Mouse (Mus musculus) thymus, adult 2 months (tissue): ENCODE measurements at regions not wholly inside any gene's neighbourhood (a gene's known extent, or its start where the extent isn't known, plus 50 kb on each side); places are given as distances from the start of the nearest gene placed in this dataset.
A peak's percentile ranks its signal among the peaks of the same experiment; 100 is the strongest.

Experiments
- DNase-seq: peaks from one replicate; pipeline ENCODE4 v3.0.0; 2021
- H3K27ac ChIP-seq: fragments of 200-500 bp; 2 replicates; pipeline ENCODE4 v1.5.1; 2012; ENCODE audit warnings: low read length, control low read depth; ENCODE audit not compliant: control insufficient read depth, insufficient read depth
- H3K27me3 ChIP-seq: fragments of 200-500 bp; 2 replicates; pipeline ENCODE4 v1.6.1; 2012; ENCODE audit warnings: mild to moderate bottlenecking, low read length, moderate library complexity, mixed read lengths; ENCODE audit not compliant: control insufficient read depth, insufficient read depth
- H3K36me3 ChIP-seq: fragments of 200-500 bp; 2 replicates; pipeline ENCODE4 v1.6.1; 2012; ENCODE audit warnings: mild to moderate bottlenecking, low read length, moderate library complexity; ENCODE audit not compliant: control insufficient read depth, insufficient read depth
- H3K4me1 ChIP-seq: fragments of 200-500 bp; replicated peaks from 2 replicates; pipeline ENCODE4 v1.6.1; 2012; ENCODE audit warnings: low read length; ENCODE audit not compliant: control insufficient read depth, insufficient read depth
- H3K4me3 ChIP-seq: fragments of 200-500 bp; 2 replicates; pipeline ENCODE4 v1.5.1; 2012; ENCODE audit warnings: mild to moderate bottlenecking, low read length, control low read depth, moderate library complexity; ENCODE audit not compliant: control insufficient read depth, insufficient read depth
- CTCF ChIP-seq: fragments of 200-500 bp; IDR thresholded peaks from 2 replicates; pipeline ENCODE4 v1.5.1; 2012; ENCODE audit warnings: mild to moderate bottlenecking, control low read depth, low read length, moderate library complexity, borderline replicate concordance; ENCODE audit not compliant: control insufficient read depth, poor library complexity, insufficient read depth; ENCODE audit errors: extremely low read depth
- POLR2A ChIP-seq: fragments of 200-500 bp; IDR thresholded peaks from 2 replicates; pipeline ENCODE4 v1.6.1; 2012; ENCODE audit warnings: mild to moderate bottlenecking, low read length, control low read depth, moderate library complexity; ENCODE audit not compliant: control insufficient read depth, poor library complexity, insufficient read depth; ENCODE audit errors: extremely low read depth
- WGBS: fragments of 180-500 bp; shearing (Covaris S2); methylation state at CpG from one replicate; pipeline ENCODE4 v1.1.7; 2018; 5-methylcytosine and 5-hydroxymethylcytosine counted together

GRCm38 (mm10) chr2:71625298-71625902 is 78.8 kb upstream of the Dlx2 start:
- no peak for TF ChIP-seq POLR2A
- TF ChIP-seq CTCF: no peak
- 89% methylated on average over 7 of the region's 7 CpGs for WGBS
- DNase-seq: no peak
- H3K27ac ChIP-seq: no peak overlapping the region
- no peaks in the 10 kb centered on the region for H3K27me3 ChIP-seq
- H3K4me1 ChIP-seq: peaks cover 14% of the 10 kb centered on the region
- H3K4me3 ChIP-seq: no peak overlapping the region
- H3K36me3 ChIP-seq: no peaks in the 10 kb centered on the region

- DNase-seq: no peak
- Histone ChIP-seq H3K27ac (no peak overlapping the region), H3K27me3 (no peaks in the 10 kb centered on the region), H3K36me3 (no peaks in the 10 kb centered on the region), H3K4me1 (peaks cover 14% of the 10 kb centered on the region), H3K4me3 (no peak overlapping the region)
- WGBS: 82% methylated on average over 12 of the region's 12 CpGs
- no peak for TF ChIP-seq CTCF
- TF ChIP-seq POLR2A: no peak
Observed at GRCm38 (mm10) chr2:71626404-71626803, 79.8 kb upstream of the Dlx2 start.

GRCm38 (mm10) chr2:71627097-71627755 is 80.7 kb upstream of the Dlx2 start:
- no peaks in the 10 kb centered on the region for H3K36me3 ChIP-seq
- 56% methylated on average over 14 of the region's 14 CpGs for WGBS
- no peak overlapping the region for H3K27ac ChIP-seq
- H3K27me3 ChIP-seq: no peaks in the 10 kb centered on the region
- DNase-seq: no peak
- H3K4me1 ChIP-seq: peaks cover 14% of the 10 kb centered on the region
- no peak overlapping the region for H3K4me3 ChIP-seq
- TF ChIP-seq POLR2A: no peak
- TF ChIP-seq CTCF: no peak

- 92% methylated on average over 7 of the region's 7 CpGs for WGBS
- TF ChIP-seq POLR2A (no peak), CTCF (no peak)
- no peak for DNase-seq
- H3K4me3 ChIP-seq: no peak overlapping the region
- no peaks in the 10 kb centered on the region for H3K36me3 ChIP-seq
- H3K4me1 ChIP-seq: peaks cover 9% of the 10 kb centered on the region; the same call in 1 of the 2 replicates
- H3K27ac ChIP-seq: no peak overlapping the region
- H3K27me3 ChIP-seq: no peaks in the 10 kb centered on the region
Observed at GRCm38 (mm10) chr2:71628821-71629220, 82.3 kb upstream of the Dlx2 start.

- Histone ChIP-seq H3K36me3 (no peaks in the 10 kb centered on the region), H3K4me1 (peaks cover 9% of the 10 kb centered on the region; the same call in 1 of the 2 replicates), H3K27ac (no peak overlapping the region), H3K4me3 (peak overlapping the region; percentile 6; the same call in 1 of the 2 replicates), H3K27me3 (no peaks in the 10 kb centered on the region)
- WGBS: 10% methylated on average over 43 of the region's 43 CpGs
- no peak for DNase-seq
- no peak for TF ChIP-seq POLR2A
- TF ChIP-seq CTCF: no peak
Observed at GRCm38 (mm10) chr2:71629301-71630142, 83.0 kb upstream of the Dlx2 start.

- Histone ChIP-seq H3K27ac (no peak overlapping the region), H3K4me3 (no peak overlapping the region), H3K36me3 (no peaks in the 10 kb centered on the region), H3K27me3 (no peaks in the 10 kb centered on the region), H3K4me1 (peaks cover 9% of the 10 kb centered on the region; the same call in 1 of the 2 replicates)
- TF ChIP-seq POLR2A (no peak), CTCF (no peak)
- no peak for DNase-seq
- 53% methylated on average over 3 of the region's 3 CpGs for WGBS
Observed at GRCm38 (mm10) chr2:71630143-71630463, 83.5 kb upstream of the Dlx2 start.

- H3K36me3 ChIP-seq: no peaks in the 10 kb centered on the region
- no peak for DNase-seq
- H3K27ac ChIP-seq: no peak overlapping the region
- no peak overlapping the region for H3K4me3 ChIP-seq
- H3K4me1 ChIP-seq: peaks cover 9% of the 10 kb centered on the region; the same call in 1 of the 2 replicates
- 92% methylated on average over 6 of the region's 6 CpGs for WGBS
- H3K27me3 ChIP-seq: no peaks in the 10 kb centered on the region
- TF ChIP-seq POLR2A (no peak), CTCF (no peak)
Observed at GRCm38 (mm10) chr2:71633471-71633870, 86.9 kb upstream of the Dlx2 start.
